ENCODE assay signal across 19 mouse cellular contexts in the genomic region with DNA sequence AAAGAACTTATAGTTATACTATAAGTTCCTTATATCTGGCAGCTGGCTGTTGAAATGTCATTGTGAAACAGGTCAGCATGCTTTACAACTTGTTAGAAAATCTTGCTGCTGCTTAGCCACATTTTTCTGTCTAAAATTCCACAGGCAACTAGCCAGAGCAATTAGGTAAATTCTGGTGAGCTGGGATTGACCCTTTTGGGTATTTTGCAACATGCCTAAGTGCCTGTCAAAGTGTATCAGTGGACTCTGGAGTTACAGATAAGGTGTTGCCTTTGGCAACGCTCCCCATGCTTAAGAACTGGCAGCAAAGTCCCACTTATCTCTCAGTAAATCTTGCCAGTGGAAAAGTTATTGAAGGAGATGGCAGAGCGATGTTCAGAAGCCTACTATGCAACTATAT.
DNase-seq lines count a peak whose midpoint lies in the region; ATAC-seq and TF ChIP-seq lines count a peak whose summit lies in the region.
"Had no signal": no experiment of that assay in that cellular context is flagged by ENCODE, and none has a peak within 500 bp of the region (broad histone marks: within the 10 kb centered on the region; RNA-seq: fewer than 3 reads in every experiment).

No protein-coding gene starts in this region.

- H3K4me2 ChIP-seq in liver, postnatal 0 days (ENCODE audit: low read depth, low read length): no peak overlapping the region
- H3K4me2 ChIP-seq: forebrain, embryonic 15.5 days; heart, embryonic 13.5 days; liver, embryonic 15.5 days; neural tube, embryonic 12.5 days had no signal

- no peak for TF ChIP-seq POLR2A in liver, adult 2 months (IDR thresholded peaks at IDR 0.05; ENCODE audit: extremely low read depth, insufficient read depth, low read length)

- TF ChIP-seq EP300 in liver, postnatal 0 days (IDR thresholded peaks at IDR 0.05; ENCODE audit: low read depth): no peak

- H3K27ac ChIP-seq in liver, adult 2 months (replicated peaks; ENCODE audit: insufficient read depth, low read depth, low read length): no peak overlapping the region
- H3K27ac ChIP-seq in liver, postnatal 0 days (ENCODE audit: low read depth): no peak overlapping the region
- H3K27ac ChIP-seq: forebrain, embryonic 15.5 days; heart, embryonic 13.5 days; liver, embryonic 15.5 days; midbrain, embryonic 10.5 days; neural tube, embryonic 12.5 days; stomach, postnatal 0 days had no signal

- no peaks in the 10 kb centered on the region for H3K79me2 ChIP-seq in liver, adult 2 months (ENCODE audit: control insufficient read depth, insufficient read depth, low read length)

- no peak overlapping the region for H3K4me3 ChIP-seq in liver, adult 2 months (ENCODE audit: insufficient read depth, low read depth, low read length)
- H3K4me3 ChIP-seq in liver, postnatal 0 days (ENCODE audit: low read depth, low read length): no peak overlapping the region
- H3K4me3 ChIP-seq: forebrain, embryonic 15.5 days; heart, embryonic 13.5 days; liver, embryonic 15.5 days; midbrain, embryonic 10.5 days; neural tube, embryonic 12.5 days had no signal

- no peaks in the 10 kb centered on the region for H3K9me3 ChIP-seq in liver, postnatal 0 days (ENCODE audit: low read length)
- H3K9me3 ChIP-seq: forebrain, embryonic 15.5 days; heart, embryonic 13.5 days; liver, embryonic 15.5 days; midbrain, embryonic 10.5 days; neural tube, embryonic 12.5 days had no signal

- no peak overlapping the region for H3K9ac ChIP-seq in liver, adult 2 months (ENCODE audit: low read depth, low read length)
- no peak overlapping the region for H3K9ac ChIP-seq in liver, postnatal 0 days (replicated peaks)
- H3K9ac ChIP-seq: forebrain, embryonic 15.5 days; heart, embryonic 13.5 days; liver, embryonic 15.5 days; neural tube, embryonic 12.5 days had no signal

- no peaks in the 10 kb centered on the region for H3K27me3 ChIP-seq in liver, adult 2 months (ENCODE audit: control insufficient read depth, insufficient read depth, low read length)
- H3K27me3 ChIP-seq in liver, postnatal 0 days (ENCODE audit: insufficient read depth, low read length): no peaks in the 10 kb centered on the region
- H3K27me3 ChIP-seq: forebrain, embryonic 15.5 days; heart, embryonic 13.5 days; liver, embryonic 15.5 days; neural tube, embryonic 12.5 days had no signal

- DNase-seq in liver, adult 2 months (ENCODE audit: extremely low read depth, low read depth, low spot score): peak; percentile 75
- DNase-seq in liver, postnatal 0 days: no peak
- peak; percentile 72 for DNase-seq in gonadal fat pad, adult 2 months (ENCODE audit: low read depth)
- peak; percentile 38 for DNase-seq in lung, postnatal 10 days
- no peak for DNase-seq in urinary bladder, postnatal 36 days (ENCODE audit: low spot score in 2 of 2)
- DNase-seq in right cerebral cortex, postnatal 36 days (ENCODE audit: low spot score in 2 of 2): no peak
- DNase-seq: cerebellum, postnatal 10 days; heart, postnatal 4 days; kidney, adult 2 months; kidney, postnatal 4 days; right cerebral cortex, postnatal 14 days; thymus, postnatal 14 days had no signal

- no peaks in the 10 kb centered on the region for H3K36me3 ChIP-seq in liver, adult 2 months (ENCODE audit: control insufficient read depth, insufficient read depth, low read length)
- no peaks in the 10 kb centered on the region for H3K36me3 ChIP-seq in liver, postnatal 0 days (replicated peaks; ENCODE audit: insufficient read depth, low read length)
- H3K36me3 ChIP-seq: forebrain, embryonic 15.5 days; heart, embryonic 13.5 days; liver, embryonic 15.5 days; midbrain, embryonic 10.5 days; neural tube, embryonic 12.5 days had no signal

- H3K4me1 ChIP-seq in liver, adult 2 months (ENCODE audit: control insufficient read depth, insufficient read depth, low read length): peaks cover 2% of the 10 kb centered on the region; the same call in 1 of the 2 replicates
- H3K4me1 ChIP-seq in liver, postnatal 0 days (ENCODE audit: insufficient read depth): no peaks in the 10 kb centered on the region
- H3K4me1 ChIP-seq: forebrain, embryonic 15.5 days; liver, embryonic 15.5 days; midbrain, embryonic 10.5 days; neural tube, embryonic 12.5 days had no signal

- no peak for ATAC-seq in liver, postnatal 0 days
- no peak for ATAC-seq in CD4-positive, CD25-positive, alpha-beta regulatory T cell, adult 4 months
- ATAC-seq: forebrain, embryonic 15.5 days had no signal

- WGBS in liver, adult 2 months: 14% methylated on average over 2 of the region's 2 CpGs
- WGBS in liver, postnatal 0 days (ENCODE audit: insufficient replicate concordance): 47% methylated on average over 2 of the region's 2 CpGs

- TF ChIP-seq CTCF in liver, adult 2 months (IDR thresholded peaks at IDR 0.05; ENCODE audit: low read depth, low read length): no peak
- TF ChIP-seq CTCF in liver, postnatal 0 days (IDR thresholded peaks at IDR 0.05; ENCODE audit: low read depth): no peak

Comparison
In these comparisons a context has a peak if more than half of its experiments do, and no peak if none do; other contexts are left out.
1. DNase-seq: peak in liver, adult 2 months (single experiment), gonadal fat pad, adult 2 months (single experiment) and lung, postnatal 10 days (single experiment); none in liver, postnatal 0 days (single experiment), urinary bladder, postnatal 36 days (0 of 2) and right cerebral cortex, postnatal 36 days (0 of 2).